Mouse (Mus musculus) forebrain, embryonic 10.5 days (tissue): ENCODE results near the gene Yipf3. TPM values are rescaled to one million over a fixed set of nuclear protein-coding genes. Genes with fewer than 3 reads are reported as not detected.

ENCODE experiments used
- DNase-seq: peaks from one replicate; pipeline ENCODE4 v3.0.0-alpha.2; 2017; ENCODE audit warnings: low spot score; ENCODE audit errors: extremely low spot score
- H3K27ac ChIP-seq: fragments of 300-500 bp; sonication (generic); 2 replicates; pipeline ENCODE4 v1.5.1; 2016; ENCODE audit warnings: mild to moderate bottlenecking
- H3K27me3 ChIP-seq: fragments of 300-500 bp; sonication (generic); 2 replicates; pipeline ENCODE4 v1.6.1; 2016; ENCODE audit warnings: mild to moderate bottlenecking; ENCODE audit not compliant: poor library complexity, severe bottlenecking
- H3K36me3 ChIP-seq: fragments of 300-500 bp; sonication (generic); replicated peaks from 2 replicates; pipeline ENCODE4 v1.6.1; 2016; ENCODE audit warnings: mild to moderate bottlenecking, moderate library complexity
- H3K4me1 ChIP-seq: fragments of 300-500 bp; sonication (generic); 2 replicates; pipeline ENCODE4 v1.6.1; 2016
- H3K4me3 ChIP-seq: fragments of 300-500 bp; sonication (generic); 2 replicates; pipeline ENCODE4 v1.5.1; 2016; ENCODE audit warnings: mild to moderate bottlenecking, moderate library complexity
- H3K9me3 ChIP-seq: fragments of 300-500 bp; sonication (generic); 2 replicates; pipeline ENCODE4 v1.6.1; 2016; ENCODE audit warnings: mild to moderate bottlenecking, moderate library complexity
- whole genome bisulfite sequencing: fragments of 180-500 bp; shearing (Covaris S2); methylation state at CpG from one replicate; pipeline ENCODE4 v1.1.7; 2016; 5-methylcytosine and 5-hydroxymethylcytosine counted together
- microRNA counts: library from miRNA; unstranded; fragments of <30 nt; microRNA quantifications from one replicate; lab custom pipeline; 2017
- microRNA-seq: library from miRNA; unstranded; fragments of <30 nt; microRNA quantifications from one replicate; pipeline ENCODE4, GENCODE M21; 2017
- polyA plus RNA-seq: library from polyadenylated mRNA; unstranded; fragments of >200 nt; fragmentation: Nextera tagmentation; extraction: Ambion mirVana; gene quantifications from 2 replicates; pipeline ENCODE4 v1.2.1, GENCODE M21; 2016

Yipf3 gene
- polyA plus RNA-seq, 1 experiment from 2014 or later = 72.5 TPM

DNA sequence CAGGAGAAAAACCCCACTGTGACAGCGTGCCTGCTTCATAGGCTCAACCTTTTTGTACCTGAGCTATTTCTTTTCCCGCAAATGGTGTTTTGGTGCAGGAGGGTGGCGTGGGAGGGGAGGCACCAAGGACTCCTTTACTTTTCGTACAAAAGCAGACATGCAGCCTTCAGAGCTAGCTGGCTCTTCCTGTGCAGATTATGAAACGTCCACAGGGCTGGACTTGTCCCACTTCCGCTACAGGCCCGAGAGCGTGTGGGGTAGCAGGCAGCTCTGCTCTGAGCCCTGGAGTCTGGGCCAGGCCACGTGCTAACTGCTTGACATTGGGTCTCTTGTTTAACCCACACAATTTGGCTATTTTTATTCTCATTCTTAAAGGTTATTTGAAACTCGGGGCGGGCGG lies 54.0 kb downstream of the Yipf3 start:
- H3K36me3 ChIP-seq = peaks cover 4% of the 10 kb centered on the region; the same call in 1 of the 2 replicates
- DNase-seq = no peak
- H3K4me1 ChIP-seq = peaks cover 29% of the 10 kb centered on the region
- 81% methylated on average over 12 of the region's 12 CpGs for WGBS
- H3K27me3 ChIP-seq = peaks cover 41% of the 10 kb centered on the region
- no peak overlapping the region for H3K4me3 ChIP-seq
- no peak overlapping the region for H3K27ac ChIP-seq
- H3K9me3 ChIP-seq = no peaks in the 10 kb centered on the region

MicroRNAs encoded within 50 kb of the gene (microRNA counts, 519-probe panel; counts per million panel counts)
- microRNA mmu-miR-693-3p (lab: Ali Mortazavi, UCI) (341 counts per million, percentile 65 among the panel's probes with 10 or more counts), microRNA mmu-miR-693-5p (lab: Ali Mortazavi, UCI) (341 counts per million, percentile 65 among the panel's probes with 10 or more counts)

Small RNA genes within 50 kb of the gene (microRNA-seq; reads per million reads assigned to microRNA genes)
- 1.8 reads per million for gene Mir693

Other genes with a start within 250 kb of the Yipf3 start
- 2.4 and 2.5 TPM in 2 replicates for gene Vegfa, start 215.7 kb upstream of the Yipf3 start, polyA plus RNA-seq
- 152 and 154 TPM in 2 replicates for gene Mrps18a, start 137.1 kb upstream of the Yipf3 start, polyA plus RNA-seq
- gene Rsph9, start 103.9 kb upstream of the Yipf3 start, polyA plus RNA-seq = 8.9 and 11.3 TPM in 2 replicates
- gene Mad2l1bp, start 94.5 kb upstream of the Yipf3 start, polyA plus RNA-seq = 36.3 and 36.8 TPM in 2 replicates
- 29.8 and 30.0 TPM in 2 replicates for gene Gtpbp2, start 87.0 kb upstream of the Yipf3 start, polyA plus RNA-seq
- gene Polh, start 45.4 kb upstream of the Yipf3 start, polyA plus RNA-seq = 14.5 and 14.6 TPM in 2 replicates
- gene Xpo5, start 45.3 kb upstream of the Yipf3 start, polyA plus RNA-seq = 79.7 and 80.4 TPM in 2 replicates
- gene Polr1c, start within 50 bp of the Yipf3 start, polyA plus RNA-seq = 140 and 143 TPM in 2 replicates
- gene Lrrc73, start 5.5 kb downstream of the Yipf3 start, polyA plus RNA-seq = 0.81 and 1.0 TPM in 2 replicates
- gene Tjap1, start 34.9 kb downstream of the Yipf3 start, polyA plus RNA-seq = 60.0 and 62.6 TPM in 2 replicates
- gene Dlk2, start 49.3 kb downstream of the Yipf3 start, polyA plus RNA-seq = 1.2 TPM in 2 replicates
- 5.8 and 6.1 TPM in 2 replicates for gene Abcc10, start 80.3 kb downstream of the Yipf3 start, polyA plus RNA-seq
- gene Zfp318, start 135.7 kb downstream of the Yipf3 start, polyA plus RNA-seq = 6.8 and 7.1 TPM in 2 replicates
- 0.76 TPM in 1 of 2 replicates, not detected in the other for gene Crip3, start 180.8 kb downstream of the Yipf3 start, polyA plus RNA-seq
- not detected in 2 replicates for gene Slc22a7, start 190.4 kb downstream of the Yipf3 start, polyA plus RNA-seq
- 0.71 and 1.1 TPM in 2 replicates for gene Ttbk1, start 239.6 kb downstream of the Yipf3 start, polyA plus RNA-seq
- gene Dnph1, start 248.6 kb downstream of the Yipf3 start, polyA plus RNA-seq = 107 TPM in 2 replicates